Mouse (Mus musculus) small intestine, adult 2 months (tissue): ENCODE results near the gene Pmf1.

Source experiments
- CTCF ChIP-seq: fragments of 200-500 bp; IDR thresholded peaks from 2 replicates; pipeline ENCODE4 v1.5.1; 2012; ENCODE audit warnings: low read depth, mild to moderate bottlenecking, control low read depth, inconsistent platforms, low read length, moderate library complexity, mixed read lengths; ENCODE audit not compliant: insufficient replicate concordance, insufficient read length; ENCODE audit errors: extremely low read depth
- POLR2A ChIP-seq: fragments of 200-500 bp; IDR thresholded peaks from 2 replicates; pipeline ENCODE4 v1.6.1; 2012; ENCODE audit warnings: low read depth, mild to moderate bottlenecking, control low read depth, inconsistent platforms, low read length, moderate library complexity

DNA sequence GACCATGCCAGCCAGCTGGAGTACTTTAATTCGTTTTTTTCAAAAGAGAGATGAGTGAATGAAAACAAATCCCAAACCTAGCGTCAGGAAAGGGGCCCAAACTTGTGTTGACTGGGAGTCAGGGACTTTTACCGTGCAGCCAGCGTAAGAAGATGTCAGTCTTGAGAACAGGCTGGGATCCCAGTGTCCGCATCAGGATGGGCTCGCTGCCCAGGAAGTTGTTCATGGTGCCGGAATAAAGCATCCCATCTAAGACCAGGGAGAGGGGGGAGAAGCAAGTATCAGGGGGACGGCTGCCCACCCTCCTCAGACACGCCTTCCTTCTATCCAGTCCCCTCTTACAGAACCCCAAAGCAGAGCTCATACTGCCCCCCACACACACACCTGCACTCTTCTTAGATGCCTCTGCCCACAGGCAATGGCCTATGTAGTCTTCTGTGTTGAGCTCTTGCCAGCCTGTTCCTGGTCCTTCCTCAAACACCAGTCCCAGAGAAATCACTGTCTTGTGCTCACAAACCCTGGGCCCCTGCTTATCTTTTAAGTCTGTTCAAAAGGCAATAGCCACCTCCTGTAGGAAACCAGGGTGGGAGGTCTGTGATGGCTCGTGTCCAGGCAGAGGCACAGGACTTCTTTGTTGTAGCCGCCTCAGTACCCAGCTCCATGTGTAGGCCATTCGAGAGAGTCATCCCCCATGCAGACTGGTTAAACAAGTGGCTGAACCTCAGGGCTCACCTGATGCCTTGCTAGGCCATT lies 40.4 kb upstream of the Pmf1 start:
- TF ChIP-seq POLR2A (no peak), CTCF (no peak)
